Mouse (Mus musculus): ENCODE results near the gene Arl2bp. TPM values are rescaled to one million over a fixed set of nuclear protein-coding genes. Genes with fewer than 3 reads are reported as not detected.

Gene Arl2bp
- polyA plus RNA-seq, 1 experiment from 2014 or later, result 42.3 TPM

- no peak overlapping the region for H3K4me3 ChIP-seq
- H3K9me3 ChIP-seq (replicated peaks), result no peaks in the 10 kb centered on the region
- WGBS (ENCODE audit: insufficient replicate concordance), result 22% methylated on average over 5 of the region's 5 CpGs
- no peak for ATAC-seq
- peaks cover 15% of the 10 kb centered on the region for H3K4me1 ChIP-seq
- no peak overlapping the region for H3K27ac ChIP-seq
- H3K36me3 ChIP-seq, result no peaks in the 10 kb centered on the region
- H3K27me3 ChIP-seq (replicated peaks), result peaks cover 48% of the 10 kb centered on the region
- no peak overlapping the region for H3K9ac ChIP-seq
- peak overlapping the region; percentile 20 for H3K4me2 ChIP-seq
Measured at GRCm38 (mm10) chr8:94711160-94711718, 44.8 kb downstream of the Arl2bp start.

GRCm38 (mm10) chr8:94714556-94714955 lies 48.2 kb downstream of the Arl2bp start:
- H3K4me1 ChIP-seq, result peaks cover 4% of the 10 kb centered on the region; the same call in 1 of the 2 replicates
- no peak overlapping the region for H3K9ac ChIP-seq
- H3K9me3 ChIP-seq (replicated peaks), result no peaks in the 10 kb centered on the region
- H3K36me3 ChIP-seq, result no peaks in the 10 kb centered on the region
- 50% methylated on average over 5 of the region's 5 CpGs for WGBS (ENCODE audit: insufficient replicate concordance)
- H3K27ac ChIP-seq, result no peak overlapping the region
- H3K4me3 ChIP-seq, result no peak overlapping the region
- no peak overlapping the region for H3K4me2 ChIP-seq
- no peak for ATAC-seq
- H3K27me3 ChIP-seq (replicated peaks), result peaks cover 51% of the 10 kb centered on the region

GRCm38 (mm10) chr8:94715871-94716270 lies 49.5 kb downstream of the Arl2bp start:
- Histone ChIP-seq H3K4me1 (peaks cover 4% of the 10 kb centered on the region; the same call in 1 of the 2 replicates), H3K9me3 (replicated peaks) (no peaks in the 10 kb centered on the region), H3K9ac (no peak overlapping the region), H3K4me3 (no peak overlapping the region), H3K4me2 (no peak overlapping the region), H3K27ac (no peak overlapping the region), H3K36me3 (no peaks in the 10 kb centered on the region), H3K27me3 (replicated peaks) (peaks cover 51% of the 10 kb centered on the region)
- WGBS (ENCODE audit: insufficient replicate concordance), result 64% methylated on average over 3 of the region's 3 CpGs
- no peak for ATAC-seq

GRCm38 (mm10) chr8:94716841-94717240 lies 50.4 kb downstream of the Arl2bp start:
- H3K27ac ChIP-seq, result no peak overlapping the region
- H3K9ac ChIP-seq, result no peak overlapping the region
- 65% methylated on average over 1 of the region's 1 CpGs for WGBS (ENCODE audit: insufficient replicate concordance)
- no peak overlapping the region for H3K4me2 ChIP-seq
- peaks cover 46% of the 10 kb centered on the region for H3K27me3 ChIP-seq (replicated peaks)
- H3K4me3 ChIP-seq, result no peak overlapping the region
- peaks cover under 1% of the 10 kb centered on the region; the same call in 1 of the 2 replicates for H3K4me1 ChIP-seq
- ATAC-seq, result no peak
- H3K36me3 ChIP-seq, result no peaks in the 10 kb centered on the region
- no peaks in the 10 kb centered on the region for H3K9me3 ChIP-seq (replicated peaks)

Other genes starting within 250 kb of the Arl2bp start
- 0.08 and 0.12 TPM in 2 replicates for gene Nlrc5, start 232.2 kb upstream of the Arl2bp start, polyA plus RNA-seq (2016; fragmentation: Nextera tagmentation; extraction: Ambion mirVana)
- 3.3 and 3.9 TPM in 2 replicates for gene Cpne2, start 133.6 kb upstream of the Arl2bp start, polyA plus RNA-seq (2016; fragmentation: Nextera tagmentation; extraction: Ambion mirVana)
- gene Rspry1, start 64.7 kb upstream of the Arl2bp start, polyA plus RNA-seq (2016; fragmentation: Nextera tagmentation; extraction: Ambion mirVana), result 24.7 and 24.8 TPM in 2 replicates
- gene Fam192a, start 64.6 kb upstream of the Arl2bp start, polyA plus RNA-seq (2016; fragmentation: Nextera tagmentation; extraction: Ambion mirVana), result 45.9 and 49.2 TPM in 2 replicates
- 1.4 TPM in 2 replicates for gene Pllp, start 29.7 kb downstream of the Arl2bp start, polyA plus RNA-seq (2016; fragmentation: Nextera tagmentation; extraction: Ambion mirVana)
- 0.07 and 0.23 TPM in 2 replicates for gene Ccl22, start 79.0 kb downstream of the Arl2bp start, polyA plus RNA-seq (2016; fragmentation: Nextera tagmentation; extraction: Ambion mirVana)
- gene Cx3cl1, start 105.4 kb downstream of the Arl2bp start, polyA plus RNA-seq (2016; fragmentation: Nextera tagmentation; extraction: Ambion mirVana), result 0.45 and 0.49 TPM in 2 replicates
- 0.36 TPM in 1 of 2 replicates, not detected in the other for gene Ccl17, start 143.9 kb downstream of the Arl2bp start, polyA plus RNA-seq (2016; fragmentation: Nextera tagmentation; extraction: Ambion mirVana)
- gene Coq9, start 171.7 kb downstream of the Arl2bp start, polyA plus RNA-seq (2016; fragmentation: Nextera tagmentation; extraction: Ambion mirVana), result 55.1 and 57.2 TPM in 2 replicates
- 80.9 and 83.4 TPM in 2 replicates for gene Ciapin1, start 171.8 kb downstream of the Arl2bp start, polyA plus RNA-seq (2016; fragmentation: Nextera tagmentation; extraction: Ambion mirVana)
- 107 and 112 TPM in 2 replicates for gene Polr2c, start 190.8 kb downstream of the Arl2bp start, polyA plus RNA-seq (2016; fragmentation: Nextera tagmentation; extraction: Ambion mirVana)
- 13.8 and 14.6 TPM in 2 replicates for gene Dok4, start 209.7 kb downstream of the Arl2bp start, polyA plus RNA-seq (2016; fragmentation: Nextera tagmentation; extraction: Ambion mirVana)

All from liver, embryonic 12.5 days (tissue).